Mouse (Mus musculus) liver, embryonic 14.5 days (tissue): Measurements from ENCODE around the gene Zmiz1. TPM values are rescaled to one million over a fixed set of nuclear protein-coding genes. Genes with fewer than 3 reads are reported as not detected.

ENCODE experiments used
- ATAC-seq: fragments of 200-750 bp; cut with Nextera tagmentation; 2 replicates; pipeline ENCODE4 v1.8.0; 2017; ENCODE audit warnings: moderate number of reproducible peaks, mild to moderate bottlenecking, moderate library complexity; ENCODE audit not compliant: insufficient read depth
- DNase-seq, 3 experiments: peaks; one replicate each; pipeline ENCODE4 v3.0.0-alpha.2; 2012 to 2013; ENCODE audit warnings: low read depth in 3 of 3, low spot score in 3 of 3
- H3K27ac ChIP-seq: fragments of 300-500 bp; sonication (generic); 2 replicates; pipeline ENCODE4 v1.5.1; 2014; ENCODE audit warnings: moderate library complexity, mild to moderate bottlenecking, control low read depth, inconsistent platforms
- H3K27me3 ChIP-seq: fragments of 300-500 bp; sonication (generic); 2 replicates; pipeline ENCODE4 v1.6.1; 2014; ENCODE audit warnings: mild to moderate bottlenecking, low read length, moderate library complexity; ENCODE audit not compliant: control insufficient read depth, insufficient read depth
- H3K36me3 ChIP-seq: fragments of 300-500 bp; sonication (generic); replicated peaks from 2 replicates; pipeline ENCODE4 v1.6.1; 2014; ENCODE audit warnings: low read depth; ENCODE audit not compliant: control insufficient read depth, insufficient read depth
- H3K4me1 ChIP-seq, 2 experiments: fragments of 200-500 bp in 1 of 2; fragments of 300-500 bp in 1 of 2; sonication (generic) in 1 of 2; replicated peaks; 2 replicates each; pipeline ENCODE4 v1.6.1; 2012 to 2014; ENCODE audit warnings: antibody characterized with exemption in 1 of 2, inconsistent platforms in 1 of 2, low read length in 1 of 2; ENCODE audit not compliant: control insufficient read depth in 2 of 2, insufficient read depth in 2 of 2
- H3K4me2 ChIP-seq: fragments of 300-500 bp; sonication (generic); 2 replicates; pipeline ENCODE4 v1.6.1; 2014; ENCODE audit warnings: low read depth, mild to moderate bottlenecking, control low read depth, moderate library complexity
- H3K4me3 ChIP-seq, 2 experiments: fragments of 200-500 bp in 1 of 2; fragments of 300-500 bp in 1 of 2; sonication (generic) in 1 of 2; 2 replicates each; pipeline ENCODE4 v1.5.1; 2012 to 2014; ENCODE audit warnings: low read depth in 2 of 2, low read length in 2 of 2, mild to moderate bottlenecking in 2 of 2, control low read depth in 1 of 2, inconsistent platforms in 1 of 2, moderate library complexity in 1 of 2; ENCODE audit not compliant: insufficient read depth in 1 of 2
- H3K9ac ChIP-seq: fragments of 300-500 bp; sonication (generic); replicated peaks from 2 replicates; pipeline ENCODE4 v1.6.1; 2014; ENCODE audit warnings: mild to moderate bottlenecking, control low read depth, moderate library complexity
- H3K9me3 ChIP-seq: fragments of 300-500 bp; sonication (generic); 2 replicates; pipeline ENCODE4 v1.6.1; 2016; ENCODE audit warnings: low read length, mixed read lengths; ENCODE audit not compliant: control insufficient read depth
- CTCF ChIP-seq: IDR thresholded peaks from 2 replicates; pipeline ENCODE4 v1.5.1; 2016; ENCODE audit warnings: antibody characterized with exemption, low read depth, control low read depth
- EP300 ChIP-seq: IDR thresholded peaks from 2 replicates; pipeline ENCODE4 v1.6.1; 2016; ENCODE audit warnings: antibody characterized with exemption, low read depth
- WGBS: fragments of 180-500 bp; shearing (Covaris S2); extraction: QIAGEN DNeasy Blood & Tissue Kit; methylation state at CpG from one replicate; pipeline ENCODE4 v1.1.7; 2014; ENCODE audit not compliant: insufficient replicate concordance; 5-methylcytosine and 5-hydroxymethylcytosine counted together
- polyA plus RNA-seq, 2 experiments: library from polyadenylated mRNA; depleted of rRNA in 1 of 2; stranded (reverse) in 1 of 2; unstranded in 1 of 2; fragments of >200 nt; fragmentation: Nextera tagmentation in 1 of 2; extraction: Ambion mirVana in 1 of 2; gene quantifications; 2 replicates each; pipeline versions ENCODE4 v1.2.1 to v1.2.3; 2012 to 2014

Zmiz1 gene
- polyA plus RNA-seq, 2 experiments = 3.4 to 4.0 TPM

GRCm38 (mm10) chr14:25458111-25459015 is 622 bp upstream of the Zmiz1 start:
- no peak for ATAC-seq
- no peaks in the 10 kb centered on the region for H3K9me3 ChIP-seq
- H3K36me3 ChIP-seq = no peaks in the 10 kb centered on the region
- H3K4me1 ChIP-seq = peaks cover 0 to 15% of the 10 kb centered on the region in 2 experiments; a peak in 2 of 4 replicates
- no peak for DNase-seq
- peak overlapping the region; percentile 80 to 83 for H3K4me3 ChIP-seq
- TF ChIP-seq EP300 (no peak), CTCF (no peak)
- under 1% methylated on average over 37 of the region's 37 CpGs for WGBS
- H3K9ac ChIP-seq = no peak overlapping the region
- H3K4me2 ChIP-seq = peak overlapping the region; percentile 87
- H3K27ac ChIP-seq = no peak overlapping the region
- H3K27me3 ChIP-seq = peaks cover 43% of the 10 kb centered on the region

GRCm38 (mm10) chr14:25459394-25459997 is 511 bp downstream of the Zmiz1 start:
- ATAC-seq = peak; percentile 63
- Histone ChIP-seq H3K36me3 (no peaks in the 10 kb centered on the region), H3K27ac (peak overlapping the region; percentile 61), H3K4me2 (peak overlapping the region; percentile 87), H3K4me1 (peaks cover 0 to 27% of the 10 kb centered on the region in 2 experiments; a peak in 2 of 4 replicates), H3K9me3 (no peaks in the 10 kb centered on the region), H3K27me3 (peaks cover 43% of the 10 kb centered on the region), H3K9ac (peak overlapping the region; percentile 41), H3K4me3 (peak overlapping the region; percentile 80 to 83)
- TF ChIP-seq CTCF (peak; percentile 62), EP300 (no peak)
- WGBS = under 1% methylated on average over 69 of the region's 69 CpGs
- DNase-seq = no peak

GRCm38 (mm10) chr14:25459998-25460800 is 1.2 kb downstream of the Zmiz1 start:
- Histone ChIP-seq H3K4me1 (peaks cover 0 to 34% of the 10 kb centered on the region in 2 experiments; a peak in 2 of 4 replicates), H3K4me3 (peak overlapping the region; percentile 80 to 83), H3K27ac (no peak overlapping the region), H3K27me3 (peaks cover 43% of the 10 kb centered on the region), H3K9me3 (no peaks in the 10 kb centered on the region), H3K36me3 (no peaks in the 10 kb centered on the region), H3K4me2 (peak overlapping the region; percentile 87), H3K9ac (peak overlapping the region; percentile 41)
- DNase-seq = no peak
- ATAC-seq = no peak
- WGBS = under 1% methylated on average over 63 of the region's 63 CpGs
- TF ChIP-seq CTCF (no peak), EP300 (no peak)

GRCm38 (mm10) chr14:25460801-25461675 is 2.1 kb downstream of the Zmiz1 start:
- Histone ChIP-seq H3K27me3 (peaks cover 39% of the 10 kb centered on the region), H3K4me2 (peak overlapping the region; percentile 87), H3K4me1 (peaks cover 0 to 42% of the 10 kb centered on the region in 2 experiments; a peak in 2 of 4 replicates), H3K36me3 (no peaks in the 10 kb centered on the region), H3K4me3 (peak overlapping the region; percentile 80 to 83), H3K27ac (no peak overlapping the region), H3K9me3 (no peaks in the 10 kb centered on the region), H3K9ac (peak overlapping the region; percentile 41)
- TF ChIP-seq CTCF (no peak), EP300 (no peak)
- DNase-seq = no peak
- WGBS = 2% methylated on average over 42 of the region's 42 CpGs
- ATAC-seq = no peak
